Mouse (Mus musculus) ovary, postnatal 14 days (tissue): ENCODE data around the gene St8sia6.

ENCODE experiments used
- DNase-seq: peaks from one replicate; pipeline ENCODE4 v3.0.0; 2022; ENCODE audit warnings: low spot score

Gene St8sia6

GRCm38 (mm10) chr2:13760366-13760765 is 33.5 kb downstream of the St8sia6 start:
- DNase-seq, result no peak

- DNase-seq, result no peak
These were observed 36.5 kb downstream of the St8sia6 start for GRCm38 (mm10) chr2:13757412-13757811.

- DNase-seq, result no peak
These were observed 38.1 kb downstream of the St8sia6 start for GRCm38 (mm10) chr2:13755733-13756132.

GRCm38 (mm10) chr2:13751691-13752090 is 42.2 kb downstream of the St8sia6 start:
- DNase-seq, result no peak

GRCm38 (mm10) chr2:13750777-13751176 is 43.1 kb downstream of the St8sia6 start:
- no peak for DNase-seq

DNA sequence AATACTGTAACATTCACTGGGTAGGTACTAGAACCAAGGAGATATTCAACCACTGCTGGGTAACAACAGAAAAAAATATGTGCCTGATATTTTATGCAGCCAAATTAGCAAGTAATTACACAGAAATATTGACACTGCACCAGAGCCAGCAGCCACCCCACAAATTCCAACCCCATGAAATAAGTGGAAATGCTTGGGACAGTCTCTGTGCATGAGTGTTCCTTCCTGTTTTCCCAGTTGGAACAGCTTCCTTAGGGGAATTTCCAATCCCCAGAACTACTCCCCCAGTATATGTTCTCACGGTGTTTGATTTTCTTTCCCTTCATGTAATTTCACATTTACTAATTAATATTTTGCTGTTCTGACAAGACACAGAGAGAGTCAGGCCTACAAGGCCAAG is 43.8 kb downstream of the St8sia6 start:
- no peak for DNase-seq

- no peak for DNase-seq
These were observed 44.7 kb downstream of the St8sia6 start for GRCm38 (mm10) chr2:13749176-13749575.

DNA sequence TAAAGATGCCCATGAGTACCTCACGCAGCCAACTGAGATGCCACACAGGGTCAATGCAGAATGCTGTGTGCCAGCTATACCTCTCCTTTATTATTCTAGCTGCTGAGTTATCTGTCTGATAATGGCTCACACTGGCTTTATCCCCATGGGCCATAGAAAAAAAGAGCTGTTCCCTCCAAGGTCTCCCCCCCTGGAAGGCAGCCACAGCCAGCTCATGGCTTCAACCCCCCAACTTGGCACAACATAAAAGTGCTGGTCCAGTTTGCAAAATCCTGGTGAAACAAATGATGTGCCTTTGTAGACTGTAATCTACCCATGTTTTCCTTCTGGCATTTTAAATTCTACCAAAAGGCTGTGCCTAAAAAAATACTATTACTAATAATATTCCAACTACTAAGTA is 46.3 kb downstream of the St8sia6 start:
- DNase-seq, result no peak

GRCm38 (mm10) chr2:13746023-13746422 is 47.8 kb downstream of the St8sia6 start:
- DNase-seq, result no peak

DNA sequence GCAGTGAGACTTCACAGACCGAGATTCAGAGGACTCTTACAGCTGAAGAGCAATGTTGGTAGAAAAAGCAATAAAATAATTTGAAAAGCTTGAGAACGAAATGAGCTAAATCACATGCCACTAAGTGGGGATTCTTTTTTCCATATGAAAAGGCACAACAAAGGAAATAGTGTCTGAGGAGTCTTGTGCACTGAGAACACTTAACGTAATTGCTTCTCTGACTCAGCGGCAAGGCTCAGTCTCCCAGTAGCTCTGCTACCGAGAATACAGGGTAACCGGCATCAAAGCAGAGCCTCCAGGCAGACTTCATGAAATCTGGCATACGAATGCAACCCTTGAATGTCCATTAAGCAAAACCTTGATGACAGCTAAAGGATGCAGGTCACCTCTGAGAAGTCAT is 55.2 kb downstream of the St8sia6 start:
- DNase-seq, result no peak

- no peak for DNase-seq
These were observed 66.0 kb downstream of the St8sia6 start for GRCm38 (mm10) chr2:13727901-13728300.

DNA sequence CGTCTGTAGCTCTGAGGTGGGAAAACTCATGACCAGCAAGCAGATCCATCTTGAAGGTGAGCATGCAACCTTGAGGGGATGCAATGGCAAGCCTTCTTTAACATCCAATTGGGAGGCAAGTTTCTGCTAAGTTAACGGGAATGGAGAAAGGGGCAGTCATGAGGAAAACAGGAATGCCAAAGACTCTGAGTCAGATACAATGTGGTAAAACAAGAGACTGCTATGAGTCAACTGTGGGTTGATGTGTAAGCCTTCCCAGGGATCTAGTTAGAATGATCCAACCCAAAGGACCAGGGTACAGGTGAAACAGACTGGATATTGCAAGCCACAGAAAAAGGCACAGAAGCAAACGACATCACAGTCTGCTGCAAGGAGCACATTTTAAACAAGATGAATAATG is 68.3 kb downstream of the St8sia6 start:
- DNase-seq, result no peak

DNA sequence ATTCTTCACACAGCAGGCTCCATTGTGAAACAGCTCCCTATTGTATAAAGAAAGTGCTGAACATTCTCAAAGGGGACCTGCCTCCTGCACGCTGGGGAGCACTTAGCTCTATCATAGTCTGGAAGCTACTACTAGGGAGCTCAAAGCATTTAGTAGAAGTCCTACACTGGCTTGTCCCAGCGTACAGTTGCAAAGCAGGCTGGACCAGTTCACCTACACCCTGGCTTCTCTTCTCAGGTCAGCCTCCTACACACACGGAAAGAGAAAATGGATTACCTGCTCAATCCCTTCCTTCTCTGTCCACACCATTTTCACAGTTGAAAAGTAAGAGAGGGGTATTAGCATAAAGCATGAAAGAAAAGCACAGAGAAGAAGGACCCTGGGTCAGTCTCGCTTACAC is 71.6 kb downstream of the St8sia6 start:
- no peak for DNase-seq

- no peak for DNase-seq
These were observed 75.2 kb downstream of the St8sia6 start for GRCm38 (mm10) chr2:13718628-13719185.

DNA sequence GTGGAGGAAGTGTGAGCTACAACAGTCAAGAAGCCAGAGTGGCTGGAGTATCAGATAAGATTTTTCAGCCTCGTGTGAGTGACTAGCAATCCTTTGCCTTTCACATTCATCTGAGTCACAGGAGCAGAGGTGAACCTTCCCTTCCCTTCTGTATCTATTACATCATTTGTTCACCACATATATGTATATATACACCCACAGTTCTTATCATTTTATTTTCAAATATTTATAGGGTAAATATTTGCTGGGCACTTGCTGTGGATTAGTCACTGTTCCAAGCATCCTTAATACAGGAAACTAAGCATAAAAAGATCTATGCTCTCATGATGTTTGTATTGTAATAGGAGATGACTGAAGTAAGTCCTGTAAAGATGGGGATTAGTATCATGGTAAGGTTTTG is 85.1 kb downstream of the St8sia6 start:
- no peak for DNase-seq

- DNase-seq, result no peak
These were observed 96.3 kb downstream of the St8sia6 start for GRCm38 (mm10) chr2:13697514-13697913.

DNA sequence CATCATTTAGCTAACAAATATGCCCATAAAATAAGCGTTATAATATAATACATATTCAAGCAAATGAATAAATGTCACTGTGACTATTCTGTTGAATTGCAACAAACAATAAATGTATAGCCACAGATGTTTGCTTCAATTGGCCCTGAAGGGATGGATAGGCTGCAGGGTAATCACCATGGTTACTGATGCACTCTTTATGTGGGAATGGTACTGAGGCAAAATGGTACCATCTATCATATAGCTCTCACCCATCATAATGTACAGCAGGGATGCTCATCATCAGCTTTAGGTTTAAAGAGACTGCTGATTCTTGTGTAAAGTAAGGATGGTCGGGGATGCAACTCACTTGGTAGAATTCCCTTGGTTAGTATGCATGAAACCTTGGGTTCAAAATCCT is 99.4 kb downstream of the St8sia6 start:
- DNase-seq, result no peak

GRCm38 (mm10) chr2:13684380-13684779 is 109.5 kb downstream of the St8sia6 start:
- DNase-seq, result no peak

- DNase-seq, result no peak
These were observed 110.7 kb downstream of the St8sia6 start for GRCm38 (mm10) chr2:13683205-13683570.

DNA sequence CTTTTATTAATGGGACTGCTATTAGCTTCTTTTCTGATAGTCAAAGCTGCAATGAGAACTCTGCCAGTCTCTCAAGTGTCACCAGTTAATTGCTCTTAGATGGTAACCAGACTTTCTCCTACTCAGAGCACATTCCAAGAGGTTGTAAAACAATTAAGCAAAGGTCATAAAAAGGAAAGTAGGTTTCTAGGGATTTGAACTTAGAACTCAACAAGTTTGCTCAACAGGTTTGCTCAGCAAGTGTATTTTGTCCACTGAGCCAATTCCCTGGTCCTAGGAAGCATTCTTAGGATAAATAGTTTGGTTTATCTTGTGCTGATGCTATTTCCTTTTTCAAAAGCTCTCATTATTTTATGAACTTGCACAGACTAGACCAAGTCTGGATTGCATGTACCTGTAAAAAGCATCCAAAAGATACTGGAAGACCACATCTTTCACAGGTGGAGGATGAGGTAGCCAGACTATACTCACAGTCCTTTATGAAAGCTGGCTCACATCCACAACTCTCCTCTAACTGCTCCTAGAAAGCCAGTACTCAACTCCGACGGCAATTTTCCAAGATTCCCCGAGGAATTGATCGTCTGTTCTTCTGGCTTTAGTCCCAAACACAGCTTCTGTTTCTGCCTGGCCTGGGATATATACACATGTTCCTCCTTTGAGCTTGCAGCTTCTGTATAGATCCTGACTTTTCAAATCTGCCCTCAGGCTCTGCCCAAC is 111.2 kb downstream of the St8sia6 start:
- DNase-seq, result no peak

- DNase-seq, result no peak
These were observed 120.9 kb downstream of the St8sia6 start for GRCm38 (mm10) chr2:13672946-13673345.

GRCm38 (mm10) chr2:13672426-13672825 is 121.4 kb downstream of the St8sia6 start:
- no peak for DNase-seq

GRCm38 (mm10) chr2:13634866-13635265 is 159.0 kb downstream of the St8sia6 start:
- no peak for DNase-seq
